Mouse (Mus musculus): ENCODE results near the gene Nt5c2.

GRCm38 (mm10) chr19:47043608-47044007, 28.7 kb upstream of the Nt5c2 start:
- TF ChIP-seq FLI1 (IDR thresholded peaks at IDR 0.05; ENCODE audit: low read length) (no peak), GATA1 (IDR thresholded peaks at IDR 0.05; ENCODE audit: borderline replicate concordance, low read length) (no peak)
